Mouse (Mus musculus) A20 (cell line): ENCODE results near the gene Slc24a4.
A peak's percentile ranks its signal among the peaks of the same experiment; 100 is the strongest.
"Not testable (repeated sequence)": the region's sequence is repeated elsewhere in the genome, so short reads cannot be mapped to it uniquely, and the experiment has no call there.

Experiments used
- DNase-seq: peaks from one replicate; pipeline ENCODE4 v3.0.0-alpha.2; 2011; ENCODE audit warnings: low read depth, low spot score

Gene Slc24a4

GRCm38 (mm10) chr12:102166691-102167261 is 38.2 kb downstream of the Slc24a4 start:
- DNase-seq = no peak

GRCm38 (mm10) chr12:102167302-102167701 is 38.8 kb downstream of the Slc24a4 start:
- no peak for DNase-seq

- DNase-seq = no peak
Measured at GRCm38 (mm10) chr12:102172746-102173145, 44.2 kb downstream of the Slc24a4 start.

- no peak for DNase-seq
Measured at GRCm38 (mm10) chr12:102173345-102173744, 44.8 kb downstream of the Slc24a4 start.

GRCm38 (mm10) chr12:102180371-102181074 is 52.0 kb downstream of the Slc24a4 start:
- no peak for DNase-seq

GRCm38 (mm10) chr12:102181799-102182357 is 53.3 kb downstream of the Slc24a4 start:
- peak; percentile 49 for DNase-seq

GRCm38 (mm10) chr12:102182621-102183020 is 54.1 kb downstream of the Slc24a4 start:
- DNase-seq = no peak

- DNase-seq = no peak
Measured at GRCm38 (mm10) chr12:102183201-102183600, 54.7 kb downstream of the Slc24a4 start.

- no peak for DNase-seq
Measured at GRCm38 (mm10) chr12:102190820-102191219, 62.3 kb downstream of the Slc24a4 start.

GRCm38 (mm10) chr12:102201516-102201915 is 73.0 kb downstream of the Slc24a4 start:
- DNase-seq = no peak

GRCm38 (mm10) chr12:102202901-102203300 is 74.4 kb downstream of the Slc24a4 start:
- no peak for DNase-seq

GRCm38 (mm10) chr12:102206471-102206870 is 77.9 kb downstream of the Slc24a4 start:
- no peak for DNase-seq

GRCm38 (mm10) chr12:102207245-102207644 is 78.7 kb downstream of the Slc24a4 start:
- DNase-seq = no peak

- DNase-seq = no peak
Measured at GRCm38 (mm10) chr12:102210801-102211200, 82.3 kb downstream of the Slc24a4 start.

- no peak for DNase-seq
Measured at GRCm38 (mm10) chr12:102223404-102223803, 94.9 kb downstream of the Slc24a4 start.

GRCm38 (mm10) chr12:102224112-102224511 is 95.6 kb downstream of the Slc24a4 start:
- not testable (repeated sequence) for DNase-seq

GRCm38 (mm10) chr12:102225165-102225564 is 96.6 kb downstream of the Slc24a4 start:
- no peak for DNase-seq

GRCm38 (mm10) chr12:102235551-102235950 is 107.0 kb downstream of the Slc24a4 start:
- no peak for DNase-seq

- no peak for DNase-seq
Measured at GRCm38 (mm10) chr12:102236317-102236716, 107.8 kb downstream of the Slc24a4 start.

GRCm38 (mm10) chr12:102242076-102242722 is 113.7 kb downstream of the Slc24a4 start:
- DNase-seq = no peak

GRCm38 (mm10) chr12:102243915-102244314 is 115.4 kb downstream of the Slc24a4 start:
- DNase-seq = no peak

- DNase-seq = no peak
Measured at GRCm38 (mm10) chr12:102246226-102246625, 117.7 kb downstream of the Slc24a4 start.
